Mouse (Mus musculus) testis, postnatal 14 days (tissue): ENCODE measurements around the gene Trim52.
"Not testable (repeated sequence)": the region's sequence is repeated elsewhere in the genome, so short reads cannot be mapped to it uniquely, and the experiment has no call there.

Experiments used
- DNase-seq: peaks from one replicate; pipeline ENCODE4 v3.0.0; 2021; ENCODE audit warnings: low spot score

Gene Trim52

GRCm38 (mm10) chr14:106105980-106106379, at the start of gene Trim52:
TSS of gene Trim52 (plus strand) at chr14:106106198.
- DNase-seq = peak; percentile 92

GRCm38 (mm10) chr14:106072608-106073007, 33.4 kb upstream of the Trim52 start:
- no peak for DNase-seq

- no peak for DNase-seq
Measured at GRCm38 (mm10) chr14:106075181-106076064, 30.6 kb upstream of the Trim52 start.

- DNase-seq = no peak
Measured at GRCm38 (mm10) chr14:106088480-106089037, 17.4 kb upstream of the Trim52 start.

- no peak for DNase-seq
Measured at GRCm38 (mm10) chr14:106096816-106097215, 9.2 kb upstream of the Trim52 start.

- DNase-seq = peak; percentile 50
Measured at GRCm38 (mm10) chr14:106100858-106101257, 5.1 kb upstream of the Trim52 start.

GRCm38 (mm10) chr14:106106425-106106824, 427 bp downstream of the Trim52 start:
- peak; percentile 78 for DNase-seq

GRCm38 (mm10) chr14:106119371-106119770, 13.4 kb downstream of the Trim52 start:
- no peak for DNase-seq

- no peak for DNase-seq
Measured at GRCm38 (mm10) chr14:106136272-106136671, 30.3 kb downstream of the Trim52 start.

GRCm38 (mm10) chr14:106151188-106151587, 45.2 kb downstream of the Trim52 start:
- no peak for DNase-seq

- DNase-seq = no peak
Measured at GRCm38 (mm10) chr14:106154879-106155576, 49.0 kb downstream of the Trim52 start.

GRCm38 (mm10) chr14:106156533-106156932, 50.5 kb downstream of the Trim52 start:
- no peak for DNase-seq

GRCm38 (mm10) chr14:106162331-106162730, 56.3 kb downstream of the Trim52 start:
- DNase-seq = no peak

GRCm38 (mm10) chr14:106163196-106163595, 57.2 kb downstream of the Trim52 start:
- no peak for DNase-seq

GRCm38 (mm10) chr14:106163933-106164332, 57.9 kb downstream of the Trim52 start:
- DNase-seq = not testable (repeated sequence)

GRCm38 (mm10) chr14:106176879-106177278, 70.9 kb downstream of the Trim52 start:
- DNase-seq = no peak

- no peak for DNase-seq
Measured at GRCm38 (mm10) chr14:106178245-106178644, 72.2 kb downstream of the Trim52 start.

GRCm38 (mm10) chr14:106179102-106179727, 73.2 kb downstream of the Trim52 start:
- no peak for DNase-seq

- no peak for DNase-seq
Measured at GRCm38 (mm10) chr14:106179728-106180125, 73.7 kb downstream of the Trim52 start.

GRCm38 (mm10) chr14:106180616-106181015, 74.6 kb downstream of the Trim52 start:
- DNase-seq = no peak

- no peak for DNase-seq
Measured at GRCm38 (mm10) chr14:106183985-106184384, 78.0 kb downstream of the Trim52 start.
